Mouse (Mus musculus) MEL (cell line): Measurements from ENCODE around the gene Syt1. TPM values are rescaled to one million over a fixed set of nuclear protein-coding genes. Genes with fewer than 3 reads are reported as not detected.

Experiments
- DNase-seq: peaks from one replicate; pipeline ENCODE4 v3.0.0; 2011; ENCODE audit warnings: low read depth, low spot score
- H3K27ac ChIP-seq: 2 replicates; pipeline ENCODE4 v1.5.1; 2012; ENCODE audit warnings: low read depth, mild to moderate bottlenecking, control low read depth, low read length, moderate library complexity; ENCODE audit not compliant: control insufficient read depth
- H3K27me3 ChIP-seq, 2 experiments: fragments of 150-350 bp in 1 of 2; sonication (generic) in 1 of 2; 2 replicates each; pipeline ENCODE4 v1.6.1; 2012; ENCODE audit warnings: low read length in 2 of 2, mild to moderate bottlenecking in 2 of 2, improper control_type of control experiment in 1 of 2, moderate library complexity in 1 of 2; ENCODE audit not compliant: insufficient read depth in 2 of 2, control insufficient read depth in 1 of 2
- H3K36me3 ChIP-seq, 2 experiments: 2 replicates each; pipeline ENCODE4 v1.6.1; 2012 to 2014; ENCODE audit warnings: low read length in 2 of 2, improper control_type of control experiment in 1 of 2, inconsistent platforms in 1 of 2, mild to moderate bottlenecking in 1 of 2; ENCODE audit not compliant: insufficient read depth in 2 of 2, control insufficient read depth in 1 of 2
- H3K4me1 ChIP-seq, 2 experiments: fragments of 150-350 bp in 1 of 2; sonication (generic) in 1 of 2; 2 replicates each; pipeline ENCODE4 v1.6.1; 2012; ENCODE audit warnings: low read length in 2 of 2, improper control_type of control experiment in 1 of 2, mild to moderate bottlenecking in 1 of 2; ENCODE audit not compliant: insufficient read depth in 2 of 2, control insufficient read depth in 1 of 2
- H3K4me3 ChIP-seq, 2 experiments: fragments of 150-350 bp in 1 of 2; sonication (generic) in 1 of 2; 2 replicates each; pipeline ENCODE4 v1.5.1; 2012; ENCODE audit warnings: low read depth in 2 of 2, low read length in 2 of 2, mild to moderate bottlenecking in 2 of 2, moderate library complexity in 2 of 2, control low read depth in 1 of 2, improper control_type of control experiment in 1 of 2; ENCODE audit not compliant: control insufficient read depth in 1 of 2, insufficient read depth in 1 of 2
- H3K79me2 ChIP-seq: 2 replicates; pipeline ENCODE4 v1.6.1; 2012; ENCODE audit warnings: mild to moderate bottlenecking, low read length, moderate library complexity; ENCODE audit not compliant: control insufficient read depth, poor library complexity, insufficient read depth
- H3K9ac ChIP-seq: 2 replicates; pipeline ENCODE4 v1.6.1; 2012; ENCODE audit warnings: low read depth, mild to moderate bottlenecking, control low read depth, low read length, moderate library complexity; ENCODE audit not compliant: control insufficient read depth, poor library complexity, severe bottlenecking
- H3K9me3 ChIP-seq: fragments of 150-350 bp; sonication (generic); replicated peaks from 2 replicates; pipeline ENCODE4 v1.6.1; 2012; ENCODE audit warnings: mild to moderate bottlenecking, low read length, improper control_type of control experiment, moderate library complexity; ENCODE audit not compliant: insufficient read depth
- BHLHE40 ChIP-seq: IDR thresholded peaks from 2 replicates; pipeline ENCODE4 v1.6.1; 2012; ENCODE audit warnings: low read depth, mild to moderate bottlenecking, inconsistent platforms, low read length, improper control_type of control experiment, borderline replicate concordance
- CHD1 ChIP-seq: IDR thresholded peaks from 2 replicates; pipeline ENCODE4 v1.6.1; 2012; ENCODE audit warnings: low read depth, mild to moderate bottlenecking, inconsistent platforms, low read length, improper control_type of control experiment
- CHD2 ChIP-seq: IDR thresholded peaks from 2 replicates; pipeline ENCODE4 v1.6.1; 2011; ENCODE audit warnings: low read length, improper control_type of control experiment
- JUND ChIP-seq: IDR thresholded peaks from 2 replicates; pipeline ENCODE4 v1.6.1; 2011; ENCODE audit warnings: low read depth, mild to moderate bottlenecking, improper control_type of control experiment, low read length
- KAT2A ChIP-seq: conservative IDR thresholded peaks from 2 replicates; pipeline ENCODE4 v1.6.1; 2012; ENCODE audit warnings: low read depth, low read length, improper control_type of control experiment, inconsistent platforms
- MYB ChIP-seq: IDR thresholded peaks from 2 replicates; pipeline ENCODE4 v1.6.1; 2011; ENCODE audit warnings: mild to moderate bottlenecking, low read depth, low read length, improper control_type of control experiment
- POLR2A ChIP-seq, 2 experiments: IDR thresholded peaks; 2 replicates each; pipeline ENCODE4 v1.6.1; 2011 to 2012; ENCODE audit warnings: low read length in 2 of 2, mild to moderate bottlenecking in 2 of 2, control low read depth in 1 of 2, improper control_type of control experiment in 1 of 2, low read depth in 1 of 2, moderate library complexity in 1 of 2; ENCODE audit not compliant: control insufficient read depth in 1 of 2, insufficient read depth in 1 of 2, poor library complexity in 1 of 2
- POLR2AphosphoS2 ChIP-seq: IDR thresholded peaks from 2 replicates; pipeline ENCODE4 v1.6.1; 2011; ENCODE audit warnings: low read length, improper control_type of control experiment
- POLR2AphosphoS5 ChIP-seq: IDR thresholded peaks from 2 replicates; pipeline ENCODE4 v1.6.1; 2012; ENCODE audit warnings: low read depth, borderline replicate concordance, mild to moderate bottlenecking, inconsistent platforms, low read length, moderate library complexity, mixed read lengths
- RAD21 ChIP-seq: IDR thresholded peaks from 2 replicates; pipeline ENCODE4 v1.6.1; 2011; ENCODE audit warnings: mild to moderate bottlenecking, low read depth, low read length, improper control_type of control experiment
- RCOR1 ChIP-seq: IDR thresholded peaks from 2 replicates; pipeline ENCODE4 v1.6.1; 2012; ENCODE audit warnings: low read depth, mild to moderate bottlenecking, inconsistent platforms, low read length, improper control_type of control experiment
- SMC3 ChIP-seq: IDR thresholded peaks from 2 replicates; pipeline ENCODE4 v1.6.1; 2011; ENCODE audit warnings: low read depth, low read length, improper control_type of control experiment
- UBTF ChIP-seq: IDR thresholded peaks from 2 replicates; pipeline ENCODE4 v1.6.1; 2012; ENCODE audit warnings: low read depth, mild to moderate bottlenecking, inconsistent platforms, low read length, improper control_type of control experiment, moderate library complexity, borderline replicate concordance; ENCODE audit not compliant: insufficient read depth
- USF2 ChIP-seq, 2 experiments: IDR thresholded peaks; 2 replicates each; pipeline ENCODE4 v1.6.1; 2011 to 2012; ENCODE audit warnings: improper control_type of control experiment in 2 of 2, low read length in 2 of 2, borderline replicate concordance in 1 of 2, inconsistent platforms in 1 of 2, low read depth in 1 of 2, mild to moderate bottlenecking in 1 of 2; ENCODE audit not compliant: insufficient read depth in 1 of 2
- ZMIZ1 ChIP-seq: IDR thresholded peaks from 2 replicates; pipeline ENCODE4 v1.6.1; 2012; ENCODE audit warnings: low read depth, mild to moderate bottlenecking, inconsistent platforms, low read length, improper control_type of control experiment, moderate library complexity
- ZNF384 ChIP-seq: IDR thresholded peaks from 2 replicates; pipeline ENCODE4 v1.6.1; 2012; ENCODE audit warnings: low read depth, mild to moderate bottlenecking, inconsistent platforms, low read length, improper control_type of control experiment
- polyA plus RNA-seq, 2 experiments: library from polyadenylated mRNA; stranded (reverse) in 1 of 2; unstranded in 1 of 2; fragments of >175 nt in 1 of 2; fragments of >200 nt in 1 of 2; gene quantifications; 2 replicates each; pipeline versions ENCODE4 v1.2.1 to v1.2.4; 2012; ENCODE audit warnings: low replicate concordance in 2 of 2, low read depth in 1 of 2; ENCODE audit not compliant: insufficient read length in 2 of 2, insufficient read depth in 1 of 2, missing spikeins in 1 of 2
- total RNA-seq: library from RNA; depleted of rRNA; stranded (reverse); fragments of 300-350 nt; gene quantifications from 2 replicates; pipeline ENCODE4 v1.2.3, GENCODE M21; 2012

Syt1 gene
- total and polyA plus RNA-seq, 3 experiments = not detected

DNA sequence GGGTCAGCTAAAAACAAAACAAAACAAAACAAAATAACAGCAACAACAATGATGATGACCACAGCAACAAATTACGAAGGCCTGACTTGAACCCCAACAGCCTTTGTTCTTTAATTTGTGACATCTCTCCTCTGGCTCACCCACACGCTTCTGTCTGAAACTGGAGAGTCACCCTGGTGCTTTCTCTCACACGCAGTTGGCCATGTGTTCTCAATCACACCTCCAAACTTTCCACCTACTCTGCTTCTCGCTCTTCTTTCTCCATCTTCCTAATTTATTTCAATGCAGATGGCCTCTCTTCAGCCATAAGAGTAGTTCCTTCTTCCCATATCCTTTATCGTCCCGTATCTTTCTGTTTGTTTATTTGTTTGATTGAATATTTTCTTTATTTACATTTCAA, 45.7 kb upstream of the Syt1 start (continued):
- no peak for TF ChIP-seq USF2 (IDR thresholded peaks at IDR 0.05; ENCODE audit: borderline replicate concordance in 1 of 2, insufficient read depth in 1 of 2, low read depth in 1 of 2, low read length in 2 of 2)
- no peak for TF ChIP-seq POLR2AphosphoS5

- TF ChIP-seq CHD2 (no peak), ZMIZ1 (no peak), UBTF (no peak), ZNF384 (no peak), JUND (no peak), SMC3 (no peak), RAD21 (no peak), POLR2A (IDR thresholded peaks at IDR 0.05; ENCODE audit: control insufficient read depth in 1 of 2, insufficient read depth in 1 of 2, low read depth in 1 of 2, low read length in 2 of 2, poor library complexity in 1 of 2) (no peak), RCOR1 (no peak), POLR2AphosphoS2 (no peak), USF2 (IDR thresholded peaks at IDR 0.05; ENCODE audit: borderline replicate concordance in 1 of 2, insufficient read depth in 1 of 2, low read depth in 1 of 2, low read length in 2 of 2) (no peak), MYB (no peak), KAT2A (no peak), BHLHE40 (no peak), CHD1 (no peak)
- H3K27ac ChIP-seq = no peak overlapping the region
- H3K36me3 ChIP-seq = no peaks in the 10 kb centered on the region
- no peak for DNase-seq
- H3K9me3 ChIP-seq = no peaks in the 10 kb centered on the region
- no peaks in the 10 kb centered on the region for H3K4me1 ChIP-seq
- no peaks in the 10 kb centered on the region for H3K79me2 ChIP-seq
- no peaks in the 10 kb centered on the region; a peak in 1 of 4 replicates for H3K27me3 ChIP-seq
- no peak overlapping the region for H3K4me3 ChIP-seq
- H3K9ac ChIP-seq = no peak overlapping the region
These were observed 36.8 kb upstream of the Syt1 start for GRCm38 (mm10) chr10:109047537-109047936.

GRCm38 (mm10) chr10:109046988-109047387, 36.2 kb upstream of the Syt1 start:
- H3K9me3 ChIP-seq = no peaks in the 10 kb centered on the region
- H3K4me1 ChIP-seq = no peaks in the 10 kb centered on the region
- no peak overlapping the region for H3K27ac ChIP-seq
- H3K27me3 ChIP-seq = no peaks in the 10 kb centered on the region; a peak in 1 of 4 replicates
- no peak overlapping the region for H3K4me3 ChIP-seq
- no peaks in the 10 kb centered on the region for H3K79me2 ChIP-seq
- H3K36me3 ChIP-seq = no peaks in the 10 kb centered on the region
- H3K9ac ChIP-seq = no peak overlapping the region
- DNase-seq = no peak
- TF ChIP-seq UBTF = no peak
